Mouse (Mus musculus) spleen, adult 2 months (tissue): ENCODE data around the gene Fgfr2. TPM values are rescaled to one million over a fixed set of nuclear protein-coding genes. Genes with fewer than 3 reads are reported as not detected.

Experiments
- DNase-seq, 2 experiments: peaks; one replicate each; pipeline versions ENCODE4 v3.0.0 to v3.0.0-alpha.2; 2012 to 2021; ENCODE audit warnings: low spot score in 2 of 2, low read depth in 1 of 2
- H3K27ac ChIP-seq: fragments of 200-500 bp; 2 replicates; pipeline ENCODE4 v1.5.1; 2012; ENCODE audit warnings: low read length, inconsistent platforms; ENCODE audit not compliant: insufficient read depth
- H3K27me3 ChIP-seq: fragments of 200-500 bp; 2 replicates; pipeline ENCODE4 v1.6.1; 2012; ENCODE audit warnings: mild to moderate bottlenecking, moderate library complexity, low read length, inconsistent platforms; ENCODE audit not compliant: control insufficient read depth, insufficient read depth
- H3K36me3 ChIP-seq: fragments of 200-500 bp; 2 replicates; pipeline ENCODE4 v1.6.1; 2012; ENCODE audit warnings: mild to moderate bottlenecking, low read length, inconsistent platforms; ENCODE audit not compliant: control insufficient read depth, insufficient read depth
- H3K4me1 ChIP-seq: fragments of 200-500 bp; 2 replicates; pipeline ENCODE4 v1.6.1; 2011; ENCODE audit warnings: inconsistent platforms; ENCODE audit not compliant: control insufficient read depth, insufficient read depth, insufficient read length
- H3K4me3 ChIP-seq: fragments of 200-500 bp; 2 replicates; pipeline ENCODE4 v1.5.1; 2011; ENCODE audit warnings: mild to moderate bottlenecking, inconsistent platforms; ENCODE audit not compliant: insufficient read depth, insufficient read length; ENCODE audit errors: extremely low read depth
- CTCF ChIP-seq: fragments of 200-500 bp; IDR thresholded peaks from 2 replicates; pipeline ENCODE4 v1.5.1; 2011; ENCODE audit warnings: mild to moderate bottlenecking, inconsistent platforms; ENCODE audit not compliant: insufficient read depth, insufficient read length, insufficient replicate concordance; ENCODE audit errors: extremely low read depth
- POLR2A ChIP-seq: fragments of 200-500 bp; IDR thresholded peaks from 2 replicates; pipeline ENCODE4 v1.6.1; 2011; ENCODE audit warnings: low read depth, low read length, inconsistent platforms
- WGBS: fragments of 180-500 bp; shearing (Covaris S2); methylation state at CpG from one replicate; pipeline ENCODE4 v1.1.7; 2018; 5-methylcytosine and 5-hydroxymethylcytosine counted together
- polyA plus RNA-seq: library from polyadenylated mRNA; depleted of rRNA; stranded (reverse); fragments of >200 nt; gene quantifications from 2 replicates; pipeline ENCODE4 v1.2.3, GENCODE M21; 2012

The Fgfr2 gene
- polyA plus RNA-seq, 1 experiment: 1.6 TPM

DNA sequence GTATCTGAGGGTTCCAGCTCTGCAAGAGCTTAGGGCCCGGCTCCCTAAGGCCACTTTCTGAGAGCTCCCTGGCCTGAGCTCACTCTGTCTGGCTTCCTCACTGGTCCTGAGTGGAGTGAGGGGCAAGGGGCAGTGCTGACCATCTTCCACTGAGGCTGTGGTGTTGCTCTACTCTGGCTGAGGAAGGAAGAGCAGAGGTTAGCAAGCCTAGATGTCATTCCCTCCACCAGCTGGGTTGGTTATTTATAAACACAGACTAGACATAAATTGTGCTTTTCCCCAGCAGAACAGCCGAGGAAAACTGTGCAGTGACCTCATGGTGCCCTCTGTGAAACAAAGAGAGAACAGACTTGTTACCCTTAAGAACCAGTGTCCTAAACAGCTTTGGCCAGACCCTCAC, 435.3 kb downstream of the Fgfr2 start:
- no peak overlapping the region for H3K4me3 ChIP-seq
- WGBS: 67% methylated on average over 2 of the region's 2 CpGs

DNA sequence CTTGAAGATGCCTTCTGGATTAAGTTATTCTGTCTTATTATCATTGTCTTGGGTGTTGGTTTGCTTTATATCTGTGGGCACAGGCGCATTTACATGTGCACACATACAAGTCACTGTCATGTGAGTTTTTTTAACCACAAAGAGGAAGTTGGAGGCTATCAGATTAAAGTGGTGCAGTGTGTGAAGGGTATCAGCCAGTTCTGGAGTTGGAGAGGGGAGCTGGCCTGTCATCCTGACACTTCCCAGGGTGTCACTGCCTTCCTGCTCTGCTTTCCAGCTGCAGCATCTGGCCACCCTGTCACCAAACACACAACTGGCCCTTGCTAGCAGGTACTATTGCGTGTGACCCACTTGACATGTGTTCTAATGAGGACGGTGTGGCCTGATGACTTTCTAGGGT, 436.6 kb downstream of the Fgfr2 start:
- H3K27ac ChIP-seq: peak overlapping the region; percentile 44
- 16% methylated on average over 3 of the region's 3 CpGs for WGBS
- H3K27me3 ChIP-seq: no peaks in the 10 kb centered on the region
- H3K4me3 ChIP-seq: peak overlapping the region; percentile 8; the same call in 1 of the 2 replicates
- TF ChIP-seq CTCF (no peak), POLR2A (no peak)
- no peaks in the 10 kb centered on the region for H3K36me3 ChIP-seq
- H3K4me1 ChIP-seq: peaks cover 41% of the 10 kb centered on the region
- DNase-seq: peak; percentile 14 to 73

More for the DNA sequence above, 435.3 kb downstream of the Fgfr2 start:
- Histone ChIP-seq H3K27ac (no peak overlapping the region; the same call in 1 of the 2 replicates), H3K27me3 (no peaks in the 10 kb centered on the region), H3K36me3 (no peaks in the 10 kb centered on the region), H3K4me1 (peaks cover 41% of the 10 kb centered on the region)
- DNase-seq: no peak
- no peak for TF ChIP-seq CTCF

DNA sequence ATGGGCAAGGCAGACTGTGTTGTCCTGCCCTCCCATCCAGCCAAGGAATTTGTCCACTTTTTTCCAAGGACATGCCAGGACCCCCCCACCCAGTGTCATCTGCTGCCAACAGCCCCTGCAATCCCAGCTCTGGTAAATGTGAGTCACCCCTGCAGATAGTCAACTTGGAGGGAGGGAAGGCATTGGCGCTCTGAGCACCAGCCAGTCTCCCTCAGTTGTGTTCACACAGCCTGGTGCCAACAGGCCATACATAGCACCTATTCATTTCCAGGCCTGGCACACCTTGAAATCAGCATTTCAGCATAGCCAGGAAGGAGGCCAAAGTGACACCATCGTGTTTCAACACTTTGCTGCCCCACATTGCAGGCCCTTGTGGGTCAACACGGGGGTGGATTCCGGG, 439.2 kb downstream of the Fgfr2 start:
- Histone ChIP-seq H3K27me3 (no peaks in the 10 kb centered on the region), H3K4me3 (no peak overlapping the region), H3K36me3 (no peaks in the 10 kb centered on the region), H3K27ac (no peak overlapping the region), H3K4me1 (peaks cover 32% of the 10 kb centered on the region)
- WGBS: 88% methylated on average over 4 of the region's 4 CpGs
- TF ChIP-seq POLR2A: no peak
- TF ChIP-seq CTCF: no peak
- DNase-seq: no peak

DNA sequence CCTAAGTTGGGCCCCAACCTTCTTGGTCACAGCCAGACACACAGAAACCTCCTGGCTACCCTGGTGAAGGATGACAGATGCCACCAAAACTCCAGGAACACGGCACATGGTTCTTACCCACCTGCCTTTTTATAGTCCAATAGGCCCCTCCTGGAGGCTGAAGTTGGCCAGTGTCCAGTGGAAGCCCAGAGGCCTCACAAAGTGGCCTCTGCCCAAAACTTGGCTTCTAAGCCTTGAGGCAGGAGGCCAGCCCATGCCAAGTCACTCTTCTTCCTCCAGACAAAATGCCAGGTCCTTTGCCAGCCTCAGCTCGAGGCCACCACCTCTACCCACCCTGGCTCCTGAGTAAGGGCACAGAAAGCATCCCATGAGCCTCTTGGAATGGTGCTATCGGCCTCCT, 440.2 kb downstream of the Fgfr2 start:
- Histone ChIP-seq H3K27ac (no peak overlapping the region), H3K27me3 (no peaks in the 10 kb centered on the region), H3K36me3 (no peaks in the 10 kb centered on the region), H3K4me3 (no peak overlapping the region), H3K4me1 (peaks cover 23% of the 10 kb centered on the region)
- DNase-seq: no peak
- TF ChIP-seq CTCF (no peak), POLR2A (no peak)
- 83% methylated on average over 3 of the region's 3 CpGs for WGBS

DNA sequence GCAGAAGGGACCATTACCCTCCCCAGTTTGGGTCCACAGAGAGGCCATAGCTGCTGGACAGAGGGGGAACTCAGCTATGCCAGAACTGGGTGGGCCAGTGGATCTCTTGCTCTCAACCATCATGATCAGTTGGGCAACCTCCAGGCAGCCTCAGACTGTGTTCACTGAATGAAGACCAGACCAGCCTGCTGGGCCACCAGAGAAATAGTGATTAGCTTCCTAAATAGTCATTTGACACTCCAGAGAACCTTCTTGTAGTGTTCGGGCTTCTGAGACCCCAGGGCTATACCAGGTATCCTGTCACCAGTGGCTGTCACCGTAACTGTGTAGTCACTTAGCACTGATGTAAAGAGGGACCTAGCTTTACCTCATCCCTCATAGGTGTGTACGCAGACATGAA, 440.8 kb downstream of the Fgfr2 start:
- Histone ChIP-seq H3K27ac (no peak overlapping the region), H3K4me1 (peaks cover 17% of the 10 kb centered on the region), H3K4me3 (no peak overlapping the region), H3K27me3 (no peaks in the 10 kb centered on the region), H3K36me3 (no peaks in the 10 kb centered on the region)
- TF ChIP-seq POLR2A (no peak), CTCF (no peak)
- no peak for DNase-seq
- WGBS: 95% methylated on average over 3 of the region's 3 CpGs

DNA sequence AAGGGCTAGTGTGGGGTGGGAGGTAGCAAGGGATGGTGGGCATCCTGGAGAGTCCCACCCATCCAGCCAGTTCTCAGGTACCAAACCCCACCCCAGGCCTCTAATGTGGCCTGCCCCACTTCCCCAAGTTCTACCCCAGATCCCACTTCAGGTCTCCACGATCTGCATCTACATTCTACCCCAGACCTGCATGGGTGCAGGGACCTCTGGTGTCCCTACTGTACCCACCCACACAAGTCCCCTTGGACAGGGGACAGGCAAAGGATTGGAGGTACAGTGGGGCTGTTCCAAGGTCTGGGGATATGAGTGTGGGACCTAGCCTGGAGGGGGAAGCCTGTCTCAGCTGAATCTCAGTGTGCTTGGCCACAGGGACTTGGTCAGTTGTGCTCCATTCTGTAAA, 441.3 kb downstream of the Fgfr2 start:
- no peaks in the 10 kb centered on the region for H3K36me3 ChIP-seq
- TF ChIP-seq CTCF (no peak), POLR2A (no peak)
- no peak overlapping the region for H3K4me3 ChIP-seq
- DNase-seq: no peak
- H3K27me3 ChIP-seq: no peaks in the 10 kb centered on the region
- 92% methylated on average over 1 of the region's 1 CpGs for WGBS
- peaks cover 12% of the 10 kb centered on the region for H3K4me1 ChIP-seq
- no peak overlapping the region for H3K27ac ChIP-seq

DNA sequence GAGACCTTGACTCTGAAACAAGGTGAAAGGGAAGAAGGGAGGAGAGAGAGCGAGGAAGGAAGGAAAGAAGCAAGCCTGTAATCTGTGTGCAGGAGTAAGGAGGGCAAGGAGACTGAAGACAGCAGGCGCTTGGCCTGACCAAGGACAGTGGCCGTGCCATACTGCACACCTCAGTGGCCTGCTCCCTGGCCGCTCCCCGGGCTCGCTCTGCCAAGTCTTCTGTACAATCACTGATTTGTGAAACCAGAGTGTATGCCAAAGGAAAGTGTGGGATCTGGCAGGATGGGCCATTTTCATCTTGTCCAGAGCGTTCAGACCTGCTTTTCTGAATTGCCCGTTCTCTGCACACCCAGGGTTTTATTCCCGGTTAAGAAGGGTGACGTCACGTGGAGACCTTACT, 441.9 kb downstream of the Fgfr2 start:
- Histone ChIP-seq H3K27ac (no peak overlapping the region), H3K27me3 (no peaks in the 10 kb centered on the region), H3K4me3 (no peak overlapping the region), H3K4me1 (peaks cover 9% of the 10 kb centered on the region; the same call in 1 of the 2 replicates), H3K36me3 (no peaks in the 10 kb centered on the region)
- DNase-seq: no peak
- 97% methylated on average over 11 of the region's 11 CpGs for WGBS
- TF ChIP-seq POLR2A (no peak), CTCF (no peak)

DNA sequence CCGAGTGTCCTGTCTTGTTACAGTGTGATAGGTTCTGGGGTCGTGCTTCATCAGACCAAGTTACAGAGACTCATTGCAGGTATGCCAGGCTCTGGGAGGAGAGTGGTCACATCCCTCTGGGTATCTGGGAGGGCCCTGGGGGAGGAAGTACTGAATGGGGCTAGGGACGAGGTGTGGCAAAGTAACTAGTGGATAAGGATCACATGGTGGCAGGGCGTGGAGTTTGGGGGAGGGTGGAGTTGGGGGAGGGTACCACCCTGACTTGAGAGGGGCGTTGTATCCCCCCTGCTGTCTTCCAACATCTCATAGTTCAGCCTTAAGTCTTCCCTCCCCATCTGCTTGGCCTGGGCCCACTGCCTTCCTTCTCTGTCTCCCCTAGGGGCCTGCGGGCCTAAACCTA, 443.6 kb downstream of the Fgfr2 start:
- H3K36me3 ChIP-seq: no peaks in the 10 kb centered on the region
- no peak overlapping the region for H3K27ac ChIP-seq
- peaks cover 3% of the 10 kb centered on the region; the same call in 1 of the 2 replicates for H3K4me1 ChIP-seq
- no peak for DNase-seq
- WGBS: 64% methylated on average over 6 of the region's 6 CpGs
- H3K27me3 ChIP-seq: no peaks in the 10 kb centered on the region
- H3K4me3 ChIP-seq: no peak overlapping the region
- TF ChIP-seq POLR2A (no peak), CTCF (no peak)
